Mouse (Mus musculus) kidney, adult 18-20 months (tissue): Measurements from ENCODE around the gene Olfr159.
"Not testable (repeated sequence)": the region's sequence is repeated elsewhere in the genome, so short reads cannot be mapped to it uniquely, and the experiment has no call there.

Experiments
- DNase-seq: peaks from one replicate; pipeline ENCODE4 v3.0.0; 2021

Gene Olfr159

DNA sequence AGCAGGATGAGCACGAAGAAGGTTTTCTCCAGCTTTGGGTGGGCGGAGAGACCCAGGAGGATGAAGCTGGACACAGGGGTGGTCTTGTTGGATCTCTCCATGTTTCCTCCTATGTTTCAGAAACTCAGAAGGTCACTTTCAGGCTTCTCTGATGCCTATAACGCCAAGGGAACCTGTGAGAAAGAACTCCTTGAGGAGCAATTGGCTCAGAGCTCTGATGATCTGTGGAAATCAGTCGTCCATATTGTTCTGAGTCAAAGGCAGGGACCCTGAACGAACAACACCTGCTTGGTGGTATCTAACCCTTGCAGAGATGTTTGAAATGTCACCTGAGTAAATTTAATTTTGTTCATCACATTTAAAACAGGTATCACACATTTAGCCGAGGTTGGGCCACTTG is at the start of gene Olfr159:
Gene Olfr159, minus strand, starts transcription at position 101 of the 400 bp plus-strand sequence.
- DNase-seq = no peak

DNA sequence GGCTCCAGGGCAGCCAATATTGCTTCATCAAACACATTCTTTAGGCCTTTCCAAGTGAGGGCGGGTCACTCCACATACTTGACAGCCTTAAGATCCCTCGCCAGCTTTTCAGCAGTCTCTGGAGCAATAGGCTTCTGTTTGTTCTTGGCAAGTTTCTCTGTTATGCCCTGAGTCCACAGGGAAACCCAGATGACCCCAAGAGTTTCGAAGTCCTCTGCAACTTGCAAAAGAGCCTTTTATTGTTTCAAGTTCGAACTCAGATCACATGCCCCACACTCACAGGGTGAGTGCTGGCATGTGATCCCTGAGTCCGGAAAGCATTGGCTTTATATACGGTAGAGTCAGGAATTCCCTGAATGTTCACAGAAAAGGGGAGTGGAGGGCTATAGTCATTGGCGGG is 28.1 kb upstream of the Olfr159 start:
- no peak for DNase-seq

DNA sequence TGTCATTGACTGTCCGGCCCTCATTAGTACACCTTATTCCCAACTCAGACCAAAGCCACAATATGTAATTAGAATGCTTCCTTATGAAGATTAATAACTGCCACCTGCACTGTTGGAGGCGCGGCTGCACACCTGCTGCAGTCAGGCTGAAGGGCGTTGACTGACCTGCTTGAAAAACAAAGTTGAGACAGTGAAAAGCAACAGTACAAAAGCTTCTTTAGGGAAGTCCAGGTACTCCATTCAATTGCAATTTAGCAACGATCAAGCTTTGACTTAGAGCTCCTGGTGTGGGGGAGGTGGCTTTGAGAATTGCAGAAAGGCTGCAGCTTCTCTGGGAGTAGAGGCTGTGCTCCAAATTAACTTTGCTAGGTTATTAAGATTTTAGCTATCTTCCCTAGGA is 25.0 kb upstream of the Olfr159 start:
- not testable (repeated sequence) for DNase-seq

DNA sequence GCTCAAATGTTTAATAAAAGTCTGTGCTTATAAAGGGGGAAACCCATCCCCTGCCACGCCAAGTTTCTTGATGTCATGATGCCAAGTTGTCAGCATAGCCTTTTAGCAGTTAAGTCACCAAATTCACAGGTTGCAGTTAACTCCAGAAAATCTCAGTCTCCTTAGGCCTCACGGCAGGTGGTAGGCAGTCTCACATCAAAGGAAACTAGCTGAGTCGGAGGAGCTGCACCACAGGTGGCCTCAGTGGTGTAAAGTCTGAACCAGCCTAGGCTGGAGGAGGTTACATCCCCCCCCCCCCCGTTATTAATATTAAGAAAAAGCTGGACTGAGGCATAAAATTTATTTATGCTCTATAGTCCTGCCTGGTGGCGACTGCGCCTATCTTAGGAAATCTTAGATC is 24.5 kb upstream of the Olfr159 start:
- DNase-seq = no peak

DNA sequence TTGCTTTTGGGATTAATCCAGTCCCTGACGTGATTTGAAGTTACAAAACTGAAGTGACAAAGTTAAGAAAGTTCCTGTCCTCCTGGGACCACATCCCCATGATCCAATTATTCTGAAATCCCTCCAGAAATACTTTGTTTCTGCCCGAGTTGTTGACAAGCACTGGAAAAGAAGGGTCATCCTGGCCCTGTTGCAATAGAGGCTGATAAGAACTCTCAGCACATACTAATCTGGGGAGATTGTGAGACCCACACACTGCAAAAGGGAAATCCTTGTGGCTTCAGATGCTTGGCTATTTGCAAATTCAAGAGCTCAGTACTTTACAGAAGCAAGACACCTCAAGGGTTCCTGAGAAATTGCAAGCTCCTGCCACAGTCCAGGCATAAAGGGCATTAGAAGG is 1.5 kb upstream of the Olfr159 start:
- DNase-seq = no peak

DNA sequence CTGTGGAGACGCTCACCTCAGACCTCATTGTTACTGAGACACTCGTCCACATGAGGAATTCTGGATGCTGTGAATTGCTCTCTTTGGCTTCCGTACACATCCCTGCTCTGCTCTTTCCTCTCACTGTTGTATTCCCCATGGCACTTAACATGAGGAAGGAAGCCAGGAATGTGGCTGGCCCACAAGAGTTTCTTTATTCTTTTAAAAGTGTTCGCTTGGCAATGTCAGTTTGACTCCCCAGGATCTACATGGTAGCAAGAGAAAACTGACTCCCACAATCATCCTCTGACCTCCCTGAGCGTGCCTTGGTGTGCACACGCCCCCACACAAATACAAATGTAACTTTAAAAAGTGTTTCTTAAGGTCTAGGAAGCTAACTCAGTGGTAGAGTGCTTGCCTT is 817 bp upstream of the Olfr159 start:
- DNase-seq = no peak

DNA sequence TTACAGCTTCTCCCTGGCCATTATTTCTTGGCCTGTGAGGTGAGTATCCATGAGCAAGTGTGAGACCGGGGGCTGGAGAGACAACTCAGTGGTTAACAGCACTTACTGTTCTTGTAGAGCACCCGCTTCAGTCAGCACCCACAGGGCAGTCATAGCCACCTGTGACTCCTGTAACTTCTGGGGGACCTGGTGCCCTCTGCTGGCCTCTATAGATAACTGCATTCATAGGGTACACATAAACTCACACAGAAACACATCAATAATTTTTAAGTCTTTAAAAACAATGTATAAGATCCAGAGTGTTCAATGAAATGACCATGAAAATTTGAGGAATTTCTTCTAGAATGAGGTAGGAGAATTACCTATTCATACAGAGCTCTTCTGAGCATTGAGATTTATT is 1.4 kb downstream of the Olfr159 start:
- DNase-seq = no peak

DNA sequence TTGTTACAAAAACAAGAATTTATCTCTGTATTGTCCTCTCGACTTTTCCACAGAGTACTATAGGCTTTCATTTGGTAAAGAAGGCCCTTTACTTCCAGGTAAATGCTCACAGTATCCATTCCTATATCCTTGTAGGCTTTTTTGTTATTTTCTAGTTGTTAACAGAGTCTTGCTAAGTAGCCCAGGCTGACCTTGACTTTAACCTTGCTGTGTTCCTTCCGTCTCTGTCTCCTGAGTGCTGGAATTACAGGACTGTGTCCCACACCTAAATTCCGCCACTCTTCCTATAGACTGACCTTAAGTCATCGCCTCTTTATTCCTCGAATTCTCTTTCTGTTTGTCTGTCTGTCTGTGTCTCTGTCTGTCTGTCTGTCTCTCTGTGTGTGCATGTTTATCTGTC is 2.5 kb downstream of the Olfr159 start:
- DNase-seq = no peak

DNA sequence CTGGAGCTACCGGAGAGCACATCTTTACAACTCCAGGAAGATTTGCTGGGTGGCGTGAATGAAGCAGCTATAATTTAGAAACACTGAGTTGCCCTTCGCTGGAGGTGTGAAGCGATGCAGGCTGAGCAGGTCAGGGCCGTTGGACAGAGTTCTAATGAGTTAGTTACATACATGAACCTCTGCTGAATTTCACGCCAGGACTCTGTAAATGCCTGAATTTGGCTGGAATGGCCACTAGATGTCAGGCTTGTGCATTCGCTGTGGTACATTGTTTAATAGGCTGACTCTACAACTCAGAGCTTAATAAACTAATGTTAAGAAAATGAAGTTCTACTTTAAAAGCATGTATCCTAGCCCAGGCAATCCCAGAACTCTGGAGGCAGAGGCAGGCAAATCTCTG is 7.4 kb downstream of the Olfr159 start:
- DNase-seq = peak; percentile 70

DNA sequence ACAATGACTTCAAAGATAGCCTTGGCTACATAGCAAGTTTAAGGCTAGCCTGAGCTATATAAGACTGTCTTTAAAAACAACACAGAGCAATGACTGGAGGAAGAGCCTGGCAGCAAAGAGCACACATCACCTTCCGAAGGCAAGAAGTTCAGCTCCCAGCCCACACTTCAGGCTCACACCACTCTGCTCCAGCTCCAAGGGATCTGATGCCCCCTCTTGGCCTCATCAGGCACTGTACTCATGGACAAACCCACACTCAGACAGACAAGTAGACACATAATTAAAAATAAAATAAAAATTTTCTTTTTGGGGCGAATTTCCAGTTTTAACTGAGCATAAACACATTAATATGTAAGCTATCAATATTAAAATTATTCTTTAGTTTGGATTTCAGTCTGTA is 9.5 kb downstream of the Olfr159 start:
- no peak for DNase-seq

DNA sequence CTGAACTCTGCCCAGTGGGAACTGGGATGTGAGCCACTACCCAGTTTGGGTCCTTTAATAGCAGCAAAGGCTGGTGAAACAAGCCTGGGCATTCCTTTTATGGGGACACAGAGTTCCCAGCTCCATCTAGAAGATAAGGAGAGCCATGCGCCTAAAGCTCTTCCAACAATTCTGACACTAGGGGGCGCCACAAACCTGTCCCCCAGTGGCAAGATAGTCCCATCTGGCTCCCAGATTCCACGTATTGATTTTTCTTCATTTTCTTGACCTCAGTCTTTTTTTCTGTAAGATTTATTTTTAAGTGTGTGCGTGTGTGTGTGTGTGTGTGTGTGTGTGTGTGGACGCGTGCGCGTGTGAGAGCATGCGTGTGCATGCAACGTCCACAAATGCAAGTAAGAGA is 10.3 kb downstream of the Olfr159 start:
- peak; percentile 29 for DNase-seq

DNA sequence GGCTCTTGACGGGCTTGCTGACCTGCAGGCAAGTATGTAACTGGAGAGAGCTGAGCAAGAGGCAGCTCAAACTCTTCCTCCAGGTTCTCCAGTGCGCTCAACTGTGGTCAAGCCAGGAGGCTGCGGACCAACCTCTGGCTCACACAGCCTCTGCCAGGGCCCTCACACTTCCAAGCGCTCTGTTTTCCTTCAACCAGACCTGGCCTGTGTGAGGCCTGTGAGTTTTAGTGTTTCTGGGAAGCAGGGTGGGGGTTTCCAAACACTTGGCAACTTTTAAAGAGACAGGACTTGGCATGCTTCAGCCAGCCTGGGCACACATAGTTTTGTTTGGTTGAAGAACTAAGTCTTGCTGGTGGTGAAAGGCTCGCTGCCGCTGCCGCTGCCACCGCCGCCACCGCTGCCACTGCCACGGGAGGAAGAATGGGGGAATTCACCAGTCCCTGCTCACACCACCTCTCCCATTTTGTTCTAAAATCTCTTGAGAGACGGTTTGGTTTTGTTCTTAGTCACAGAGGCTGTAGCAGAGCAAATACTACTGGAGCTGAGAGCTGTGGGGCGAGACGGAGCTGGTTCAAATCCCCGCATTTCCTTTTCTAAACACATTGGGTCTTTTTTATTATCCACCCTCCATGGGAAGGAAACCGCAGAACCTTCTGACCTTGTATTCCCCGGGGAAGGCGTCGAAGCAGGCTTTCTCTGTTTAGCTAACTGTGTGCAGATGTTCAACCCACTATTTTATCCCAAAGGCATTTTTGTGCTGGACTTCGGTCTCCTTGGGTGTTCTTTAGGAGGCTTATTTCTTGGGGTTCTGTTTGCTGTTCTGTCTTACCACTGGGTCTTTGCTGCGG is 11.0 kb downstream of the Olfr159 start:
- no peak for DNase-seq

DNA sequence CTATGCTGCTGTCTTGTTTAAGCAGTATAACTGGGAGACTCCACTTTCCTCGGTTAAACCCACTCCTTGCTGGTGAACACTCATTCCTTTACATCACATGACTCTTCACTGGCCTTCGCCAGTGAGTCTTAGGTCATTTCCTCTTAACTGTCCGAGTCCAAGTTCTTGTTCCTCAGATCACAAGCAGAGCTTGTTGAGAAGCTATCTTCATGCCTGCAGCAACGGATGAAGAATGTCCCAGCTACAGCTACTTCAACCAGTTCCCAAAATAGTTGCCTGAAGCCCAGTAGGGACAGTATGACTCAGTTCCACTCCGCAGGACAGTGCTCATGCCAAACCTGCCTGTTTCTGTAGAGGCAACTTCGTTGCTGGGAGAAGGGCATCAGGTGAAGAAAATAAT is 13.6 kb downstream of the Olfr159 start:
- no peak for DNase-seq

DNA sequence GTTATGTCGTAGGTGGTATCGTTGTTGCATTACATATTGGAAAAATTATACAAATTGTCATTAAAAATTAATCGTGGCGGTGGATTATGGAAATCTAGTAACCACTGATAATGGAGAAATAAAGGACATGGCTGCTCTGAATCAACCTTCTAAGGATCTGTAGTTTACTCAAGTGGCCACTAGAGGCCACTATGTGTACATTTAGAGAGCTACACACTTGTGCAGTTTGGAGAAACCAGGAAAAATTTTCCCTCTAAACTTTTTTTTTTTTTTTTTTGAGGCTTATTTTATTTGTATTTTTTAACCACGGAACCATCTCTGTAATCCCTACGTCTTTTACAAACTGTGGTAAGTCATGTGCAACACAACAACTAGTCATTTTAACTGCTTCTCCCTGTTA is 25.6 kb downstream of the Olfr159 start:
- DNase-seq = no peak

DNA sequence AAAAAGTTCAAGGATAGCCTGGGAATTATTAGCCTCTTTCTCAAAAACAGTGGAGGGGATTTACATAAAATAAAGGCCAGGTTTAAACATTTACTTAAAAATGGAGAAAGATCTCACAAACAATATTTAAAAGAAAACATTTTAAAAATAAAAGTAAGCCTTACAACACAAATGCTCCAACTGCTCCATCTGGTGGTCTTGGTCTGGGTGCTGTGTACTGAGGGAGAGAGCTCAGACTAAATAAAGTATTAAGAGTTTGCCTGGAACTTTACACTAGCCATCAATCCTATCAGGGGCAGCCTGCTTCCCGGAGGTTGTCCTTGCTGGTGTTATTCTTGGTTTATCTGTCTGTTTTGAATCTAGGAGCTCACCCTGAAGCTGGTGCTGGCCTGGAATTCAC is 27.7 kb downstream of the Olfr159 start:
- DNase-seq = no peak

DNA sequence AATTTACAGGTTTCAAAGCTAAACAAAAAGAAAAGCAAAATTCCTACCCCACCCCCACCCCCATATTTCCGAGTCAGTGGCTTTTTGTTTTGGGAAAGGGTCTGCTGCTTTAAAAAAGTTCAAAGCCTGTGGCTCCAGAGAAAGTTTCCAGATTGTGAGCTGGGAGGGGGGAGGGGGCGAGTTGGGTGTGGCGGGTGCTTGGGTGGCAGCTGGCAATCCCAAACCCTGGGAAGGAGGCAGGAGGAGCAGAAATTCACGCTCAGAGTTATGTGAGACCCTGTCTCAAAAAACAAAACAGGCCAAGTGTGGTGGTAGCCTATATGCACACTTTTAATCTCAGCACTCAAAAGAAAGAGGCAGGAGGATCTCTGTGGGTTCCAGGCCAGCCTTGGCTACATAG is 28.2 kb downstream of the Olfr159 start:
- DNase-seq = no peak

DNA sequence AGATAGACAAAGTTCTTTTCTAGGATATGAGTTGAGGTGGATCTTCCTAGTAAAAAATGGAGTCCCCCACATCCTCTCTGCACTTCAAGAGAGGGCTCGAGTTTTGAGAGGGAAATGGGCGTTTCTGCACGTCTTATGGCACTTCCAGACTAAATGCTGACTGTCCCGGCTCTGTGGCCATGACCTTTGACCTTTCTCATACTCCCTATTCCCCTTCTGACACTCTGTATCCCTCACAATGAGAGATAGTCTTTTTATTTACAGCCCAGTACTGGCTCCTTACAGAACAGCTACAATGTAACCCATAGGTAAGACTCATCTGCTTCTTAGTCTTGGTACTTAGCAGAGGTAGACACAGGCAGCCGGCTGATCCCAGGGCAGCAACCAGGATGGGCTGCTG is 29.3 kb downstream of the Olfr159 start:
- no peak for DNase-seq

DNA sequence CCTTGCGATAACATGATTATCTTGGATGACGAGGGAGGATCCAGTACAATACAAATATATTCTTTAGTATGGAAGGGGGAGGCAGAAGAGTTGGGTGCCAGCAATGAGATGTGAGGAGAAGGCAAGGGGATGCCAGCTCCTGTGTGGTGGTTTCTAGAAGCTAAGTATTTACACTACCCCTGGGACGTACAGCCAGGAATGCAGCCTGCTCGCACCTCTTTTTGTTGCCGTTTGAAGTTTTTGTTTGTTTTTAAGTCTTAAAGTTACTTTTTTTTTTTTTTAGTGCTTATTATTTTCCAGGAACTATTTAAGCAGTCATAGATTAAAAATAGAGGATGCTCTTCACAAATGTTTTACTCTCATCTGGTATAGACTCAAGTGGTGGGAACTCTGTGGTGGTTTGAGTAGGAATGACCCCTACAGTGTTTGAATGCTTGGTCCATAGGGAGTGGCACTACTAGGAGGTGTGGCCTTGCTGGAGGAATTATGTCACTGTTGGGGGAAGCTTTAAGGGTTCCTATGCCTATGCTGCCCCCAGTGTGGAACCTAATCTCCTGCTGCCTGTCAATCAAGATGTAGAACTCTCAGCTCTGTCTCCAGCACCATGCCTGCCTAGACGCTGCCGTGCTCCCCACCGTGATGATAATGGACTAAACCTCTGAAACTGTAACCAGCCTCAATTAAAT is 31.7 kb downstream of the Olfr159 start:
- DNase-seq = no peak

DNA sequence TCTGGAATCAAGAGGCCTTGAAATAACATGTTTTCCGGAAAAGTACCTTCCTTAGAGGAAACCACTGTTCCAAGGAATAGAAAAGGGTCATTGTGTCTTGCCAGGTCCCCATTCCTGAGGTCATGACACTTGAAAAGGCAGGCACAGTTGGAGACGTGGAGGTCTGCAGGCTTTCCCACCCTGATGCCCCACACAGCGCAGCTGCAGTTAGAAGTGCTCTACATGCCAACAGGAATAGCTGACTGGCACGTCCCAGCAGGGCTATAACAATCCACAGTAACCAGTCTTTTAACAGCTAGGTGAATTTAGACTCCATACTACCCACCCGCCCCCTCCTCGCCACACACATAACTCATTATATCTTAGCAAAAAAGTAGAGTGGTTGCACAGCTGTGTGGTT is 33.7 kb downstream of the Olfr159 start:
- no peak for DNase-seq

DNA sequence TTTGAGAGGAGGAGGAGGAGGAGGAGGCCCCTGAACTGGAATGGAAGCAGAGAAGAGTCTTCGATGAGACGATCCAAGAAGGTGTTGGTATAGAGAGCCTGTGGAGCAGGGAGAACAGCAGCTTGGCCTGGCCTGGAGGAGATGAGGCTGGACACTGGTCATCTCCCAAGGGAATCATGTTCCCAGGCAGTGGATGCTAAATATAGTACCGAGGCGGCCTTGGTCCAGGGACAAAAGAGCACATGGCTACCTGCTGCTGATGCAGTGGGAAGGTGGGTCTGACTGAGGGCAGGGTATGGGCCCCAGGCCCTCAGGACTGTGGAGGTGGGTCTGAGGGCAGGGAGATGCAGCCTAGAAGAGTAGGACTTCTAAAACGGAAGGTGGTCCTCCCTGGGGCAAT is 37.6 kb downstream of the Olfr159 start:
- DNase-seq = no peak

DNA sequence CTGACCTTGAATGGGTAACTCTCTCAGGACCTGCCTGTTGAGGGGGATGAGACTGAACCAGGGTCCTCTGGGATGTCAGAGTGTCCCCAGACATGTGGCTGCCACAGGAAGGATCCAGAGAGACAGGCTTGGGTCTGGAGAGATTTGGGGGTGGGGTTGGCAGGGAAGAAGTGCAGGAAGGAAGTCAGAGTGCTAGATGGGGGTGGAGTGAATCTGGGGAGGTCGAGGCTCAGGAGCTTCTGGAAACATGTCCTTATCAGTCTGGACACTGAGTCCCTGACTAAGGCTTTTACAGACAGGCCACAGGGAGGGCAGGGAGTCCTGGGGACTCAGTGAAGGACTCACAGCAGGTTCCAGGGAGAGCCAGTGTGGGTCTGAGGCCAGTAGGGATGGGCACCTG is 38.6 kb downstream of the Olfr159 start:
- DNase-seq = no peak

DNA sequence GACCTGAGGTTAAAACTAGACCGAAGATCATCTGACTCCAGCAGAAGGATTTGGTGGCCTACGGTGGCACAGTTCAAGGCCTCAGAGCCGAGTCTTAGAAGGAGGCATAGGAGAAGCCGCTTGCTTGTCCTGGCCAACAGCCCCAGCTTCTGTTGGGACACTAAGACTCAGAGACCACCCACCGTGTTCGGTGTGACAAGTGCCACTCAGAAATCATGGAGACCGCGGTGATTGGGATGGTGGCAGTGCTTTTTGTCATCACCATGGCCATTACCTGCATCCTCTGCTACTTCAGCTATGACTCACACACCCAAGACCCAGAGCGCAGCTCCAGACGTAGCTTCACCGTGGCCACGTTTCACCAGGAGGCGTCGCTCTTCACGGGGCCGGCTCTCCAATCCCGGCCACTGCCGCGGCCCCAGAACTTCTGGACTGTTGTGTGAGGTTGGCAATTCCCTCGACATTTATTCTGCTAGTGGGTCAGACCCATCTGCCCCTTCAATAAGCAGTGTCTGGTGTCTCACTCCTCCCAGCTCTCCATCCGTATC is 40.0 kb downstream of the Olfr159 start:
- DNase-seq = no peak

DNA sequence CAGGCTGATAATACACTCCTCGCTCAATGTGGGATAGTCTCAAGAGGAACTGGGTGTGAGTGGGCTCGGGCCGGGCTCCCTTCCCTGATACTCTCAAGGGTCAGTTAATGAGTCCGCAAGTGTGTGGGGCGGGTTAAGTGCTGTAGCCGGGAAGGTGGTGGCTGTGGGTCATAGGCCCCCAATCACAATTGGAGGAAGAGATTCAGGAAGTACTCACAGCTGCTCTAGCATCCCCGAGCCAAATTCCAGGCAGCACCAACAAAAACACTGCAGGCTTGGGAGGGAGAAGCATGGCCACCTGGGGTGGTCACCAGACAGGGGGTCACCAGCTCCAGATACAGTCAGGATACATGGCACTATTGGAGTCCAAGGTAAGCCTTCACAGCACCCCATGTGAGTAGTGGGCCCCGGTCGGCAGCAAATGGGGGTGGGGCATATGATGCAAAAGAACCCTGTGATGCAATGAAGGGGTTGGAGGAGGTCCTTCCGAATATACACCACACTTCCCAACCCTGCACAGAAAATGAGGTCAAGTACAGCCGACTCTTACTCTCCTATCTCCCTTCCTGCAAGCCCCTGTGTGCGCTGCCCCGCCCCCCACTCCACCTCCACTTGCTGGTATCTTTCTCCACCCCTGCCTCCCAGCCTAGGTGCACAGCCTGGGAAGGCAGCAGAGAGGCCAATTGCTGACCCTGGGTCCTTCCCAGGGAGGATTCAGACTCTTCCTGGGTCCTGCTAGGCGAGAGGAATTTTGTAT is 40.8 kb downstream of the Olfr159 start, which contains the start of gene Spaar:
Gene Spaar, plus strand, starts transcription at position 241 of the 757 bp plus-strand sequence.
- DNase-seq = peak; percentile 64
